Comparison of ENCODE assay signal across 8 mouse cellular contexts in the genomic region with DNA sequence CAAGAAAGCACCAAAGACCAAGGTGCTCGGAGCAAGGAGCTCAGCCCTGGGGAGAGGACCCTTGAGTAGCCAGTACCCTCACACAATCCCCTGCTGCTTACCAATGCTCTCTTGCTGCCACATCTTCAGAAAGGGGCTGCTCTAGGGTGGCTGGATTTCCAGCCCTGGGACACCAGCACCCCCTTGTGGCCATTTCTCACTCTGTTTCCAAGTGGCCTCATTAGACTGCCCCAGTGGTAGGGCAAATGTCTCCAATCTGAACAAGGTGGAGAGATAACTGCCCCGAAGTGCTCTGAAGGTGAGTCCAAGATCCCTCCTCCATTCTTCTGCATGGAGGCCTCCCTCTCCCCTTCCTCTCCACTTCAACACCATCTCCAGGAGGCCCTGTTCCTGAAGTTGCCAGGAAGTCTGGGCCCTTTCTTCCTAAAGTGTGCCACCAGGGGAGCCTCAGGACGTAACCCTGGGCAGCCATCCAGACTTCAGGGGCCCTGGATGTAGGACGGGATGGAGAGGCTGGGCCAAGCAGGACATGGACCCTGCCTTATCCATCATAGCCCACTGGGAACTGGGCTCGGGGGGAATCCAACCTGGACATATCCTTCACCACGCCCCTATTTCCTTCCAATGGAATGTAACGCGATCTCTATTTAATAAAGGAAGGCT. TPM values are rescaled to one million over a fixed set of nuclear protein-coding genes. Genes with fewer than 3 reads are reported as not detected.
DNase-seq lines count a peak whose midpoint lies in the region; ATAC-seq lines count a peak whose summit lies in the region.

No protein-coding gene starts in this region.

- H3K36me3 ChIP-seq in forebrain, embryonic 15.5 days = no peaks in the 10 kb centered on the region
- H3K36me3 ChIP-seq in hindbrain, embryonic 10.5 days = no peaks in the 10 kb centered on the region

- peak; percentile 73 for DNase-seq in MN1 (ENCODE audit: low spot score)
- DNase-seq in cerebellum, adult 11-12 months = peak; percentile 57
- DNase-seq in hindbrain, embryonic 10.5 days (ENCODE audit: low spot score) = peak; percentile 82
- peak; percentile 76 to 91 for DNase-seq in layer of hippocampus, postnatal 25 days (ENCODE audit: extremely low spot score in 1 of 2, low spot score in 1 of 2)
- peak; percentile 95 for DNase-seq in lung, postnatal 14 days
- DNase-seq in retina, postnatal 7 days (ENCODE audit: low read depth, low spot score) = peak; percentile 72
- peak; percentile 93 for DNase-seq in thymus, postnatal 4 days

- H3K4me1 ChIP-seq in forebrain, embryonic 15.5 days = peaks cover 9% of the 10 kb centered on the region
- H3K4me1 ChIP-seq in hindbrain, embryonic 10.5 days (replicated peaks) = peaks cover 14% of the 10 kb centered on the region

- WGBS in forebrain, embryonic 15.5 days = 54% methylated on average over 8 of the region's 8 CpGs
- 55% methylated on average over 8 of the region's 8 CpGs for WGBS in hindbrain, embryonic 10.5 days

- no peaks in the 10 kb centered on the region for H3K27me3 ChIP-seq in forebrain, embryonic 15.5 days
- peaks cover 12% of the 10 kb centered on the region for H3K27me3 ChIP-seq in hindbrain, embryonic 10.5 days (ENCODE audit: insufficient read depth, poor library complexity, severe bottlenecking)

- no peaks in the 10 kb centered on the region for H3K9me3 ChIP-seq in forebrain, embryonic 15.5 days
- H3K9me3 ChIP-seq in hindbrain, embryonic 10.5 days = no peaks in the 10 kb centered on the region

- no peak overlapping the region for H3K9ac ChIP-seq in forebrain, embryonic 15.5 days (replicated peaks)

- no peak overlapping the region for H3K4me2 ChIP-seq in forebrain, embryonic 15.5 days (replicated peaks)

- H3K27ac ChIP-seq in forebrain, embryonic 15.5 days (replicated peaks) = no peak overlapping the region
- H3K27ac ChIP-seq in hindbrain, embryonic 10.5 days = 0 out of 2 replicates have a peak overlapping the region, but pooled peaks have one; percentile 40

- ATAC-seq in forebrain, embryonic 15.5 days (replicated peaks) = peak; percentile 74

- H3K4me3 ChIP-seq in forebrain, embryonic 15.5 days = no peak overlapping the region
- no peak overlapping the region for H3K4me3 ChIP-seq in hindbrain, embryonic 10.5 days

RNA-seq across cellular contexts. Expression of gene Fads3, which starts 6.5 kb away (rescaled TPM):
- polyA plus RNA-seq in forebrain, embryonic 15.5 days (2015; fragmentation: Nextera tagmentation; extraction: Ambion mirVana) = 14.0 and 15.3 TPM in 2 replicates
- polyA plus RNA-seq in hindbrain, embryonic 10.5 days (2016; fragmentation: Nextera tagmentation; extraction: Ambion mirVana) = 6.7 and 8.1 TPM in 2 replicates
- total RNA-seq in layer of hippocampus, postnatal 25 days (2021) = 10 to 100 TPM; 26.3 to 27.9 TPM

RNA-seq across cellular contexts. Expression of gene Rab3il1, which starts 33.4 kb away (rescaled TPM):
- polyA plus RNA-seq in forebrain, embryonic 15.5 days (2015; fragmentation: Nextera tagmentation; extraction: Ambion mirVana) = 17.3 and 17.9 TPM in 2 replicates
- polyA plus RNA-seq in hindbrain, embryonic 10.5 days (2016; fragmentation: Nextera tagmentation; extraction: Ambion mirVana) = 39.7 and 39.8 TPM in 2 replicates
- total RNA-seq in layer of hippocampus, postnatal 25 days (2021) = 1 to 10 TPM; 9.3 TPM

RNA-seq across cellular contexts. Expression of gene Best1, which starts 33.5 kb away (rescaled TPM):
- polyA plus RNA-seq in forebrain, embryonic 15.5 days (2015; fragmentation: Nextera tagmentation; extraction: Ambion mirVana) = 1.2 and 1.3 TPM in 2 replicates
- polyA plus RNA-seq in hindbrain, embryonic 10.5 days (2016; fragmentation: Nextera tagmentation; extraction: Ambion mirVana) = 1.8 TPM in 2 replicates
- total RNA-seq in layer of hippocampus, postnatal 25 days (2021) = under 1 TPM; 0.85 to 0.96 TPM

RNA-seq across cellular contexts. Expression of gene Fth1, which starts 54.5 kb away (rescaled TPM):
- polyA plus RNA-seq in forebrain, embryonic 15.5 days (2015; fragmentation: Nextera tagmentation; extraction: Ambion mirVana) = 1,475 and 1,516 TPM in 2 replicates
- polyA plus RNA-seq in hindbrain, embryonic 10.5 days (2016; fragmentation: Nextera tagmentation; extraction: Ambion mirVana) = 1,451 and 1,593 TPM in 2 replicates
- total RNA-seq in layer of hippocampus, postnatal 25 days (2021) = 1,000 to 10,000 TPM; 2,794 to 3,082 TPM
